Comparison of ENCODE assay signal across 10 mouse cellular contexts in the genomic region with DNA sequence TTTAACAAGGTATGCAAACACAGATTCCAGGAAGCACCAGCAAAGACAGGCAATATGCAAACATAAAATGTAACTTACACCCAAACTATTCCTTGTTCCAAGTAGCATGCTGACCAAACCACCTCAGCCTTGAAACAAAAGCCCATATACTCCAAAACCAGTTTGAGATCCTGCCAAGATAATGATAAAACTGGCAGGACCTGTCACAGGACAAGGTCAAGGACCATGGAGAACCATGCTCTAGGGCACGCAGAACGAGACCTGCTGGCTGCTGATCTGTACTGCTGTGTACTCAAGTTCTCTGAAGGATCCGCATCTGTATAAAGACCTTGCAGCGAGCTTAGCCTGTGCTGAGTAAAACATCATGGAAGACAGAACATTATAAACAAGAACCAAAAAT. TPM values are rescaled to one million over a fixed set of nuclear protein-coding genes. Genes with fewer than 3 reads are reported as not detected.
DNase-seq lines count a peak whose midpoint lies in the region; ATAC-seq and TF ChIP-seq lines count a peak whose summit lies in the region.
"Had no signal": no experiment of that assay in that cellular context is flagged by ENCODE, and none has a peak within 500 bp of the region (broad histone marks: within the 10 kb centered on the region; RNA-seq: fewer than 3 reads in every experiment).

No protein-coding gene starts in this region.

- ATAC-seq in forebrain, embryonic 12.5 days (ENCODE audit: low FRiP score): no peak
- no peak for ATAC-seq in midbrain, embryonic 12.5 days (ENCODE audit: low FRiP score, low read depth)
- no peak for ATAC-seq in forebrain, embryonic 15.5 days (replicated peaks)
- ATAC-seq in midbrain, postnatal 0 days (ENCODE audit: low FRiP score): no peak

- peaks cover 3% of the 10 kb centered on the region; the same call in 1 of the 2 replicates for H3K27me3 ChIP-seq in forebrain, embryonic 12.5 days
- no peaks in the 10 kb centered on the region for H3K27me3 ChIP-seq in forebrain, embryonic 10.5 days (ENCODE audit: poor library complexity, severe bottlenecking)
- H3K27me3 ChIP-seq in midbrain, embryonic 12.5 days: no peaks in the 10 kb centered on the region
- no peaks in the 10 kb centered on the region for H3K27me3 ChIP-seq in midbrain, embryonic 10.5 days (ENCODE audit: low read depth, poor library complexity, severe bottlenecking)
- no peaks in the 10 kb centered on the region for H3K27me3 ChIP-seq in forebrain, embryonic 15.5 days
- H3K27me3 ChIP-seq in midbrain, postnatal 0 days (ENCODE audit: insufficient read depth, low read length): no peaks in the 10 kb centered on the region

- TF ChIP-seq CTCF in midbrain, postnatal 0 days (IDR thresholded peaks at IDR 0.05): no peak

- no peaks in the 10 kb centered on the region for H3K36me3 ChIP-seq in forebrain, embryonic 12.5 days (replicated peaks)
- H3K36me3 ChIP-seq in forebrain, embryonic 10.5 days (replicated peaks): no peaks in the 10 kb centered on the region
- no peaks in the 10 kb centered on the region for H3K36me3 ChIP-seq in midbrain, embryonic 12.5 days
- H3K36me3 ChIP-seq in midbrain, embryonic 10.5 days: no peaks in the 10 kb centered on the region
- H3K36me3 ChIP-seq in forebrain, embryonic 15.5 days: 0 out of 2 replicates have a peak, but pooled peaks cover 2% of the 10 kb centered on the region
- H3K36me3 ChIP-seq in midbrain, postnatal 0 days (ENCODE audit: insufficient read depth, low read length): no peaks in the 10 kb centered on the region

- intact Hi-C loops in gastrocnemius, postnatal 36 days (cut with DNase I): loop anchor here (10.0 kb wide), 1 partner anchor 97 kb away; the partner anchor contains the start of gene Ero1l

- DNase-seq in forebrain, embryonic 10.5 days (ENCODE audit: extremely low spot score, low spot score): no peak
- no peak for DNase-seq in midbrain, embryonic 10.5 days (ENCODE audit: low spot score)
- DNase-seq in midbrain, postnatal 0 days (ENCODE audit: low spot score): no peak
- no peak for DNase-seq in gastrocnemius, postnatal 4 days (ENCODE audit: low spot score in 2 of 2)
- no peak for DNase-seq in gastrocnemius, postnatal 36 days
- DNase-seq: thymus, postnatal 25 days had no signal

- peaks cover 14% of the 10 kb centered on the region for H3K4me1 ChIP-seq in forebrain, embryonic 12.5 days
- H3K4me1 ChIP-seq in forebrain, embryonic 10.5 days: peaks cover 24% of the 10 kb centered on the region
- H3K4me1 ChIP-seq in midbrain, embryonic 12.5 days: peaks cover 13% of the 10 kb centered on the region
- H3K4me1 ChIP-seq in midbrain, embryonic 10.5 days: peaks cover 20% of the 10 kb centered on the region
- peaks cover 17% of the 10 kb centered on the region for H3K4me1 ChIP-seq in forebrain, embryonic 15.5 days
- peaks cover 15% of the 10 kb centered on the region for H3K4me1 ChIP-seq in midbrain, postnatal 0 days (ENCODE audit: insufficient read depth, low read length)

- no peak overlapping the region for H3K27ac ChIP-seq in forebrain, embryonic 12.5 days
- no peak overlapping the region for H3K27ac ChIP-seq in forebrain, embryonic 10.5 days
- no peak overlapping the region for H3K27ac ChIP-seq in midbrain, embryonic 12.5 days (replicated peaks)
- no peak overlapping the region for H3K27ac ChIP-seq in midbrain, embryonic 10.5 days (replicated peaks)
- no peak overlapping the region for H3K27ac ChIP-seq in forebrain, embryonic 15.5 days (replicated peaks)
- H3K27ac ChIP-seq in midbrain, postnatal 0 days (ENCODE audit: low read depth, low read length): no peak overlapping the region

- no peaks in the 10 kb centered on the region for H3K9me3 ChIP-seq in forebrain, embryonic 12.5 days
- no peaks in the 10 kb centered on the region for H3K9me3 ChIP-seq in forebrain, embryonic 10.5 days
- H3K9me3 ChIP-seq in midbrain, embryonic 12.5 days: no peaks in the 10 kb centered on the region
- no peaks in the 10 kb centered on the region for H3K9me3 ChIP-seq in midbrain, embryonic 10.5 days (replicated peaks)
- no peaks in the 10 kb centered on the region for H3K9me3 ChIP-seq in forebrain, embryonic 15.5 days
- no peaks in the 10 kb centered on the region for H3K9me3 ChIP-seq in midbrain, postnatal 0 days (ENCODE audit: low read length)

- no peak overlapping the region for H3K9ac ChIP-seq in forebrain, embryonic 12.5 days
- H3K9ac ChIP-seq in midbrain, embryonic 12.5 days (replicated peaks): peak overlapping the region; percentile 46; the same call in 1 of the 2 replicates
- H3K9ac ChIP-seq in forebrain, embryonic 15.5 days (replicated peaks): no peak overlapping the region
- H3K9ac ChIP-seq in midbrain, postnatal 0 days (replicated peaks; ENCODE audit: low read length, poor library complexity, severe bottlenecking): peak overlapping the region; percentile 69; the same call in 1 of the 2 replicates

- H3K4me3 ChIP-seq in forebrain, embryonic 12.5 days (replicated peaks): peak overlapping the region; percentile 92; the same call in 1 of the 2 replicates
- no peak overlapping the region for H3K4me3 ChIP-seq in forebrain, embryonic 10.5 days
- H3K4me3 ChIP-seq in midbrain, embryonic 12.5 days: peak overlapping the region; percentile 91; the same call in 1 of the 2 replicates
- H3K4me3 ChIP-seq in midbrain, embryonic 10.5 days: no peak overlapping the region
- H3K4me3 ChIP-seq in forebrain, embryonic 15.5 days: peak overlapping the region; percentile 86
- H3K4me3 ChIP-seq in midbrain, postnatal 0 days (ENCODE audit: low read depth, low read length): peak overlapping the region; percentile 81
- H3K4me3 ChIP-seq: erythroblast, embryonic 14.5 days had no signal

- WGBS in forebrain, embryonic 12.5 days: 96% methylated on average over 4 of the region's 4 CpGs
- WGBS in forebrain, embryonic 10.5 days: 93% methylated on average over 4 of the region's 4 CpGs
- 90% methylated on average over 4 of the region's 4 CpGs for WGBS in midbrain, embryonic 12.5 days
- 84% methylated on average over 4 of the region's 4 CpGs for WGBS in midbrain, embryonic 10.5 days
- 90% methylated on average over 4 of the region's 4 CpGs for WGBS in forebrain, embryonic 15.5 days
- 92% methylated on average over 4 of the region's 4 CpGs for WGBS in midbrain, postnatal 0 days

- no peak overlapping the region for H3K4me2 ChIP-seq in forebrain, embryonic 12.5 days
- peak overlapping the region; percentile 69; the same call in 1 of the 2 replicates for H3K4me2 ChIP-seq in midbrain, embryonic 12.5 days (replicated peaks)
- peak overlapping the region; percentile 61 for H3K4me2 ChIP-seq in forebrain, embryonic 15.5 days (replicated peaks)
- H3K4me2 ChIP-seq in midbrain, postnatal 0 days (ENCODE audit: low read depth, low read length, poor library complexity, severe bottlenecking): peak overlapping the region; percentile 77

RNA-seq across cellular contexts. Expression of gene Gpr137c, which starts 1.8 kb away (rescaled TPM):
- polyA plus RNA-seq in forebrain, embryonic 12.5 days (2016; fragmentation: Nextera tagmentation; extraction: Ambion mirVana): 12.5 and 14.1 TPM in 2 replicates
- polyA plus RNA-seq in forebrain, embryonic 10.5 days (2016; fragmentation: Nextera tagmentation; extraction: Ambion mirVana): 3.3 and 4.5 TPM in 2 replicates
- 12.2 and 14.8 TPM in 2 replicates for polyA plus RNA-seq in midbrain, embryonic 12.5 days (2016; fragmentation: Nextera tagmentation; extraction: Ambion mirVana)
- polyA plus RNA-seq in midbrain, embryonic 10.5 days (2016; fragmentation: Nextera tagmentation; extraction: Ambion mirVana): 4.1 and 6.0 TPM in 2 replicates
- polyA plus RNA-seq in forebrain, embryonic 15.5 days (2015; fragmentation: Nextera tagmentation; extraction: Ambion mirVana): 12.8 and 13.8 TPM in 2 replicates
- total RNA-seq in midbrain, postnatal 0 days (2014; rRNA removed): 57.1 and 57.3 TPM in 2 replicates
- polyA plus RNA-seq in midbrain, postnatal 0 days (2015; fragmentation: Nextera tagmentation; extraction: Ambion mirVana): 13.0 and 15.0 TPM in 2 replicates
- 1 to 10 TPM; 3.0 to 5.0 TPM for total RNA-seq in gastrocnemius, postnatal 4 days (2021)
- 1 to 10 TPM; 2.0 to 3.4 TPM for total RNA-seq in gastrocnemius, postnatal 36 days (2021)
- polyA plus RNA-seq: erythroblast, embryonic 14.5 days had no signal

RNA-seq across cellular contexts. Expression of gene Txndc16, which starts 2.4 kb away (rescaled TPM):
- 23.0 and 27.4 TPM in 2 replicates for polyA plus RNA-seq in forebrain, embryonic 12.5 days (2016; fragmentation: Nextera tagmentation; extraction: Ambion mirVana)
- polyA plus RNA-seq in forebrain, embryonic 10.5 days (2016; fragmentation: Nextera tagmentation; extraction: Ambion mirVana): 13.2 and 14.0 TPM in 2 replicates
- polyA plus RNA-seq in midbrain, embryonic 12.5 days (2016; fragmentation: Nextera tagmentation; extraction: Ambion mirVana): 26.9 and 27.2 TPM in 2 replicates
- 15.8 and 17.3 TPM in 2 replicates for polyA plus RNA-seq in midbrain, embryonic 10.5 days (2016; fragmentation: Nextera tagmentation; extraction: Ambion mirVana)
- polyA plus RNA-seq in forebrain, embryonic 15.5 days (2015; fragmentation: Nextera tagmentation; extraction: Ambion mirVana): 35.2 and 35.7 TPM in 2 replicates
- total RNA-seq in midbrain, postnatal 0 days (2014; rRNA removed): 53.1 and 57.3 TPM in 2 replicates
- polyA plus RNA-seq in midbrain, postnatal 0 days (2015; fragmentation: Nextera tagmentation; extraction: Ambion mirVana): 31.2 and 34.4 TPM in 2 replicates
- total RNA-seq in gastrocnemius, postnatal 4 days (2021): 10 to 100 TPM; 13.1 to 14.7 TPM
- total RNA-seq in gastrocnemius, postnatal 36 days (2021): 10 to 100 TPM in 1 of 2 experiments, 1 to 10 TPM in 1; 6.9 to 10.2 TPM
- polyA plus RNA-seq: erythroblast, embryonic 14.5 days had no signal

Comparison
In these comparisons a context has a peak if more than half of its experiments do, and no peak if none do; other contexts are left out.
1. H3K4me3 ChIP-seq: peak in forebrain, embryonic 12.5 days (single experiment), midbrain, embryonic 12.5 days (single experiment), forebrain, embryonic 15.5 days (single experiment) and midbrain, postnatal 0 days (single experiment); none in forebrain, embryonic 10.5 days (single experiment) and midbrain, embryonic 10.5 days (single experiment).
2. H3K9ac ChIP-seq: peak in midbrain, embryonic 12.5 days (single experiment) and midbrain, postnatal 0 days (single experiment); none in forebrain, embryonic 12.5 days (single experiment) and forebrain, embryonic 15.5 days (single experiment).